Mouse (Mus musculus) cerebellum, adult 2 months (tissue): Measurements from ENCODE around the gene Slc24a2.

Source experiments
- CTCF ChIP-seq: fragments of 200-500 bp; IDR thresholded peaks from 2 replicates; pipeline ENCODE4 v1.5.1; 2011; ENCODE audit warnings: low read depth, mild to moderate bottlenecking, control low read depth, low read length, moderate library complexity, borderline replicate concordance; ENCODE audit not compliant: insufficient read depth
- POLR2A ChIP-seq: fragments of 200-500 bp; IDR thresholded peaks from 2 replicates; pipeline ENCODE4 v1.6.1; 2011; ENCODE audit warnings: low read length, control low read depth, borderline replicate concordance; ENCODE audit not compliant: insufficient read depth

DNA sequence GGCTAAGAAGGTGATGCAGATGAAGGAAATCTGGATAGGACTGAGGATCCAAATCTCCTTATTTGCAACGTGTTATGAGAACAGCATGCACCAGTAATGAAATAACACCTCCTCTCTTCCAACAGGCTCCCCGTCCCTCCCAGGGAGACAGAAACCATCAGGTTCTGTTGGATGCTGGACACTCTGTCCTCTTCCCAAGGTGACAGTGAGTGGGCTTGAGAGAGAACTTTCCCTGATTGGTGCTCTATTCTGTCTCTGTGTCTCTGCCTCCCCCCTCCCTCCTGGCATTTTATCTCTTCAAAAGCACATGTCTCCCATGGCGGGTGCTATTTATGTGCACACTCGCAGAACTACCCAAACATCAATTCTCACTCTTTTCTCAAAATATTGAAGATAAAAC is 103.5 kb downstream of the Slc24a2 start:
- TF ChIP-seq CTCF: no peak
- no peak for TF ChIP-seq POLR2A
